In genomic region chr8:107436841-107437421, GRCm38 (mm10) we compare ENCODE assay signal across 8 mouse cellular contexts. TPM values are rescaled to one million over a fixed set of nuclear protein-coding genes. Genes with fewer than 3 reads are reported as not detected.
A peak's percentile ranks its signal among the peaks of the same experiment; 100 is the strongest.
DNase-seq lines count a peak whose midpoint lies in the region; ATAC-seq and TF ChIP-seq lines count a peak whose summit lies in the region.

No protein-coding gene starts in this region.

- peak overlapping the region; percentile 85 for H3K27ac ChIP-seq in left cerebral cortex, adult 2 months
- H3K27ac ChIP-seq in brown adipose tissue, adult 24 weeks (replicated peaks; ENCODE audit: low read depth, low read length) = peak overlapping the region; percentile 29; the same call in 1 of the 2 replicates
- peak overlapping the region; percentile 43 to 91 for H3K27ac ChIP-seq in heart, embryonic 14.5 days (replicated peaks in 1 of 2; ENCODE audit: control insufficient read depth in 1 of 2, insufficient read depth in 1 of 2, low read depth in 2 of 2, low read length in 2 of 2)
- H3K27ac ChIP-seq in limb, embryonic 10.5 days = peak overlapping the region; percentile 95
- H3K27ac ChIP-seq in midbrain, embryonic 13.5 days = peak overlapping the region; percentile 79

- no peak for DNase-seq in left cerebral cortex, adult 2 months (ENCODE audit: extremely low spot score in 1 of 2, low spot score in 2 of 2)
- DNase-seq in left cerebral cortex, postnatal 10 days (ENCODE audit: extremely low spot score in 1 of 2, low spot score in 2 of 2) = no peak
- DNase-seq in limb, embryonic 10.5 days (ENCODE audit: low spot score) = no peak
- DNase-seq in left cerebral cortex, postnatal 14 days (ENCODE audit: low spot score in 2 of 2) = no peak
- DNase-seq in cerebellum, postnatal 4 days (ENCODE audit: low spot score in 2 of 2) = no peak

- H3K4me3 ChIP-seq in left cerebral cortex, adult 2 months = peak overlapping the region; percentile 94
- H3K4me3 ChIP-seq in brown adipose tissue, adult 24 weeks (ENCODE audit: insufficient read depth, low read depth, low read length) = peak overlapping the region; percentile 91
- H3K4me3 ChIP-seq in heart, embryonic 14.5 days (ENCODE audit: control insufficient read depth in 1 of 2, insufficient read depth in 1 of 2, low read depth in 1 of 2, low read length in 2 of 2) = peak overlapping the region; percentile 81 to 89
- peak overlapping the region; percentile 88 for H3K4me3 ChIP-seq in limb, embryonic 10.5 days
- H3K4me3 ChIP-seq in midbrain, embryonic 13.5 days (replicated peaks) = peak overlapping the region; percentile 82

- peak overlapping the region; percentile 95 for H3K9ac ChIP-seq in heart, embryonic 14.5 days (ENCODE audit: low read length)
- H3K9ac ChIP-seq in midbrain, embryonic 13.5 days (replicated peaks) = peak overlapping the region; percentile 87

- H3K36me3 ChIP-seq in heart, embryonic 14.5 days (ENCODE audit: control insufficient read depth, insufficient read depth, low read length) = no peaks in the 10 kb centered on the region
- peaks cover 6% of the 10 kb centered on the region for H3K36me3 ChIP-seq in limb, embryonic 10.5 days
- no peaks in the 10 kb centered on the region for H3K36me3 ChIP-seq in midbrain, embryonic 13.5 days

- whole genome bisulfite sequencing in heart, embryonic 14.5 days = 6% methylated on average over 16 of the region's 16 CpGs
- 13% methylated on average over 16 of the region's 16 CpGs for WGBS in limb, embryonic 10.5 days
- WGBS in midbrain, embryonic 13.5 days = 9% methylated on average over 16 of the region's 16 CpGs

- intact Hi-C loops in left cerebral cortex, adult 2 months (cut with DNase I) = no loop called here
- intact Hi-C loops in left cerebral cortex, postnatal 10 days (cut with DNase I) = no loop called here
- intact Hi-C loops in left cerebral cortex, postnatal 14 days (cut with DNase I) = no loop called here

- peak; percentile 27 for ATAC-seq in heart, embryonic 14.5 days (ENCODE audit: insufficient number of reproducible peaks, insufficient read depth, low FRiP score, low read depth)
- ATAC-seq in midbrain, embryonic 13.5 days = peak; percentile 40

- H3K4me2 ChIP-seq in heart, embryonic 14.5 days (ENCODE audit: low read length) = peak overlapping the region; percentile 89
- peak overlapping the region; percentile 74 for H3K4me2 ChIP-seq in midbrain, embryonic 13.5 days (replicated peaks)

- no peak for TF ChIP-seq CTCF in left cerebral cortex, adult 2 months (IDR thresholded peaks at IDR 0.05)

- H3K9me3 ChIP-seq in heart, embryonic 14.5 days (ENCODE audit: control insufficient read depth, low read length) = no peaks in the 10 kb centered on the region
- no peaks in the 10 kb centered on the region for H3K9me3 ChIP-seq in limb, embryonic 10.5 days (replicated peaks)
- H3K9me3 ChIP-seq in midbrain, embryonic 13.5 days = no peaks in the 10 kb centered on the region

- H3K27me3 ChIP-seq in heart, embryonic 14.5 days (ENCODE audit: control insufficient read depth, insufficient read depth, low read length) = no peaks in the 10 kb centered on the region
- H3K27me3 ChIP-seq in limb, embryonic 10.5 days (ENCODE audit: low read depth, poor library complexity, severe bottlenecking) = no peaks in the 10 kb centered on the region
- no peaks in the 10 kb centered on the region for H3K27me3 ChIP-seq in midbrain, embryonic 13.5 days

- peaks cover 5% of the 10 kb centered on the region; the same call in 1 of the 2 replicates for H3K4me1 ChIP-seq in brown adipose tissue, adult 24 weeks (ENCODE audit: control insufficient read depth, insufficient read depth, insufficient read length, low read length)
- H3K4me1 ChIP-seq in heart, embryonic 14.5 days (ENCODE audit: control insufficient read depth in 2 of 2, insufficient read depth in 2 of 2, low read length in 2 of 2) = peaks cover 5 to 6% of the 10 kb centered on the region in 2 experiments; a peak in 3 of 4 replicates
- H3K4me1 ChIP-seq in limb, embryonic 10.5 days = peaks cover 18% of the 10 kb centered on the region
- H3K4me1 ChIP-seq in midbrain, embryonic 13.5 days (replicated peaks) = peaks cover 19% of the 10 kb centered on the region

RNA-seq across cellular contexts. Expression of gene Wwp2, which starts 0.8 kb away (rescaled TPM):
- 10 to 100 TPM; 34.4 to 39.3 TPM for total RNA-seq in left cerebral cortex, adult 2 months (2021)
- total RNA-seq in left cerebral cortex, postnatal 10 days (2021) = 10 to 100 TPM; 34.8 to 36.1 TPM
- 6.1 and 7.9 TPM in 2 replicates for polyA plus RNA-seq in brown adipose tissue, adult 24 weeks (2012; ENCODE audit: insufficient read depth, insufficient read length, missing spikeins)
- 28.5 and 28.6 TPM in 2 replicates for polyA plus RNA-seq in heart, embryonic 14.5 days (2014; fragmentation: Nextera tagmentation; extraction: Ambion mirVana)
- 55.9 and 116 TPM in 2 replicates for polyA plus RNA-seq in limb, embryonic 10.5 days (2016; fragmentation: Nextera tagmentation; extraction: Ambion mirVana)
- 48.9 and 50.0 TPM in 2 replicates for polyA plus RNA-seq in midbrain, embryonic 13.5 days (2015; fragmentation: Nextera tagmentation; extraction: Ambion mirVana)
- 10 to 100 TPM; 31.7 to 36.2 TPM for total RNA-seq in left cerebral cortex, postnatal 14 days (2021)

RNA-seq across cellular contexts. Expression of gene Nob1, which starts 12.1 kb away (rescaled TPM):
- 10 to 100 TPM; 39.4 to 40.6 TPM for total RNA-seq in left cerebral cortex, adult 2 months (2021)
- total RNA-seq in left cerebral cortex, postnatal 10 days (2021) = 10 to 100 TPM; 32.7 to 38.0 TPM
- 11.1 and 13.4 TPM in 2 replicates for polyA plus RNA-seq in brown adipose tissue, adult 24 weeks (2012; ENCODE audit: insufficient read depth, insufficient read length, missing spikeins)
- 41.2 and 41.8 TPM in 2 replicates for polyA plus RNA-seq in heart, embryonic 14.5 days (2014; fragmentation: Nextera tagmentation; extraction: Ambion mirVana)
- polyA plus RNA-seq in limb, embryonic 10.5 days (2016; fragmentation: Nextera tagmentation; extraction: Ambion mirVana) = 110 and 113 TPM in 2 replicates
- 70.8 and 75.5 TPM in 2 replicates for polyA plus RNA-seq in midbrain, embryonic 13.5 days (2015; fragmentation: Nextera tagmentation; extraction: Ambion mirVana)
- 10 to 100 TPM; 33.3 to 34.6 TPM for total RNA-seq in left cerebral cortex, postnatal 14 days (2021)

RNA-seq across cellular contexts. Expression of gene Nqo1, which starts 33.9 kb away (rescaled TPM):
- 1 to 10 TPM; 3.7 to 4.2 TPM for total RNA-seq in left cerebral cortex, adult 2 months (2021)
- 1 to 10 TPM; 3.0 to 3.4 TPM for total RNA-seq in left cerebral cortex, postnatal 10 days (2021)
- 2.7 and 2.9 TPM in 2 replicates for polyA plus RNA-seq in brown adipose tissue, adult 24 weeks (2012; ENCODE audit: insufficient read depth, insufficient read length, missing spikeins)
- polyA plus RNA-seq in heart, embryonic 14.5 days (2014; fragmentation: Nextera tagmentation; extraction: Ambion mirVana) = 6.0 and 6.4 TPM in 2 replicates
- 12.6 and 20.4 TPM in 2 replicates for polyA plus RNA-seq in limb, embryonic 10.5 days (2016; fragmentation: Nextera tagmentation; extraction: Ambion mirVana)
- polyA plus RNA-seq in midbrain, embryonic 13.5 days (2015; fragmentation: Nextera tagmentation; extraction: Ambion mirVana) = 3.3 and 3.7 TPM in 2 replicates
- 1 to 10 TPM; 3.2 to 4.1 TPM for total RNA-seq in left cerebral cortex, postnatal 14 days (2021)

Comparison
In these comparisons a context has a peak if more than half of its experiments do, and no peak if none do; other contexts are left out.
1. H3K27ac ChIP-seq: peak in every context shown above with its lines; median percentile 95 in limb, embryonic 10.5 days; 85 in left cerebral cortex, adult 2 months; 79 in midbrain, embryonic 13.5 days; 67 in heart, embryonic 14.5 days; 29 in brown adipose tissue, adult 24 weeks.